ENCODE assay signal across 15 mouse cellular contexts in genomic region chr14:68899921-68900320, GRCm38 (mm10).
DNase-seq lines count a peak whose midpoint lies in the region.
"Had no signal": no experiment of that assay in that cellular context is flagged by ENCODE, and none has a peak within 500 bp of the region (broad histone marks: within the 10 kb centered on the region; RNA-seq: fewer than 3 reads in every experiment).

No protein-coding gene starts in this region.

- DNase-seq in layer of hippocampus, adult 18-20 months (ENCODE audit: low spot score in 2 of 2), result peak; percentile 9 to 56
- DNase-seq in layer of hippocampus, postnatal 25 days (ENCODE audit: extremely low spot score in 1 of 2, low spot score in 1 of 2), result no peak
- peak; percentile 13 to 51 for DNase-seq in right cerebral cortex, adult 2 months (ENCODE audit: low spot score in 2 of 2)
- no peak for DNase-seq in right cerebral cortex, postnatal 36 days (ENCODE audit: low spot score in 2 of 2)
- DNase-seq in layer of hippocampus, adult 9-10 months (ENCODE audit: low spot score), result peak; percentile 3
- no peak for DNase-seq in T-cell, adult 2 months (ENCODE audit: low spot score)
- DNase-seq: adrenal gland, adult 8-10 months; adrenal gland, postnatal 25 days; cerebellum, adult 18-20 months; cerebellum, adult 9-10 months; cerebellum, postnatal 14 days; gastrocnemius, postnatal 25 days; heart, adult 18-20 months; heart, postnatal 10 days; heart, postnatal 36 days had no signal

Comparison
In these comparisons a context has a peak if more than half of its experiments do, and no peak if none do; other contexts are left out.
1. DNase-seq: peak in layer of hippocampus, adult 18-20 months (2 of 2), right cerebral cortex, adult 2 months (2 of 2) and layer of hippocampus, adult 9-10 months (single experiment); none in layer of hippocampus, postnatal 25 days (0 of 2), right cerebral cortex, postnatal 36 days (0 of 2) and T-cell, adult 2 months (single experiment).